Mouse (Mus musculus) limb, embryonic 11.5 days (tissue): Measurements from ENCODE around the gene Traf3ip1. TPM values are rescaled to one million over a fixed set of nuclear protein-coding genes. Genes with fewer than 3 reads are reported as not detected.

Experiments
- ATAC-seq: fragments of 200-750 bp; cut with Nextera tagmentation; 2 replicates; pipeline ENCODE4 v1.8.0; 2017; ENCODE audit warnings: low read depth; ENCODE audit not compliant: insufficient number of reproducible peaks, low FRiP score, low TSS enrichment
- DNase-seq: peaks from one replicate; pipeline ENCODE4 v3.0.0-alpha.2; 2015; ENCODE audit warnings: low spot score
- H3K27ac ChIP-seq: fragments of 300-500 bp; sonication (generic); replicated peaks from 2 replicates; pipeline ENCODE4 v1.5.1; 2014; ENCODE audit warnings: low read depth, mild to moderate bottlenecking, low read length
- H3K27me3 ChIP-seq: fragments of 300-500 bp; sonication (generic); 2 replicates; pipeline ENCODE4 v1.6.1; 2014; ENCODE audit warnings: mild to moderate bottlenecking, low read length, mixed read lengths; ENCODE audit not compliant: control insufficient read depth, insufficient read depth
- H3K36me3 ChIP-seq: fragments of 300-500 bp; sonication (generic); 2 replicates; pipeline ENCODE4 v1.6.1; 2014; ENCODE audit warnings: mild to moderate bottlenecking, low read length, moderate library complexity, mixed read lengths; ENCODE audit not compliant: control insufficient read depth, insufficient read depth
- H3K4me1 ChIP-seq: fragments of 300-500 bp; sonication (generic); 2 replicates; pipeline ENCODE4 v1.6.1; 2014; ENCODE audit warnings: low read length, mixed read lengths; ENCODE audit not compliant: control insufficient read depth, insufficient read depth
- H3K4me2 ChIP-seq: fragments of 300-500 bp; sonication (generic); 2 replicates; pipeline ENCODE4 v1.6.1; 2014; ENCODE audit warnings: low read depth, mild to moderate bottlenecking, moderate library complexity; ENCODE audit not compliant: severe bottlenecking
- H3K4me3 ChIP-seq: fragments of 300-500 bp; sonication (generic); 2 replicates; pipeline ENCODE4 v1.5.1; 2014; ENCODE audit warnings: low read depth, low read length
- H3K9ac ChIP-seq: fragments of 300-500 bp; sonication (generic); 2 replicates; pipeline ENCODE4 v1.6.1; 2014; ENCODE audit warnings: mild to moderate bottlenecking, low read length
- H3K9me3 ChIP-seq: fragments of 300-500 bp; sonication (generic); 2 replicates; pipeline ENCODE4 v1.6.1; 2016; ENCODE audit warnings: low read length; ENCODE audit not compliant: control insufficient read depth
- WGBS: fragments of 180-500 bp; shearing (Covaris S2); extraction: QIAGEN DNeasy Blood & Tissue Kit; methylation state at CpG from one replicate; pipeline ENCODE4 v1.1.7; 2014; 5-methylcytosine and 5-hydroxymethylcytosine counted together
- polyA plus RNA-seq: library from polyadenylated mRNA; unstranded; fragments of >200 nt; fragmentation: Nextera tagmentation; extraction: Ambion mirVana; gene quantifications from 2 replicates; pipeline ENCODE4 v1.2.1, GENCODE M21; 2014

Traf3ip1 gene
- polyA plus RNA-seq, 1 experiment from 2014 or later = 8.3 TPM

GRCm38 (mm10) chr1:91454366-91454765 lies 40.1 kb upstream of the Traf3ip1 start:
- Histone ChIP-seq H3K9ac (no peak overlapping the region), H3K9me3 (no peaks in the 10 kb centered on the region), H3K4me3 (no peak overlapping the region), H3K4me1 (peaks cover 10% of the 10 kb centered on the region), H3K27ac (no peak overlapping the region), H3K4me2 (no peak overlapping the region), H3K27me3 (no peaks in the 10 kb centered on the region), H3K36me3 (no peaks in the 10 kb centered on the region)
- WGBS = 90% methylated on average over 3 of the region's 3 CpGs
- ATAC-seq (no peak), DNase-seq (no peak)

- H3K27me3 ChIP-seq = no peaks in the 10 kb centered on the region
- DNase-seq (no peak), ATAC-seq (no peak)
- no peak overlapping the region for H3K27ac ChIP-seq
- no peak overlapping the region for H3K9ac ChIP-seq
- no peaks in the 10 kb centered on the region for H3K9me3 ChIP-seq
- no peak overlapping the region for H3K4me2 ChIP-seq
- peaks cover 10% of the 10 kb centered on the region for H3K4me1 ChIP-seq
- H3K4me3 ChIP-seq = no peak overlapping the region
- 92% methylated on average over 3 of the region's 3 CpGs for WGBS
- no peaks in the 10 kb centered on the region for H3K36me3 ChIP-seq
These were observed 39.5 kb upstream of the Traf3ip1 start for GRCm38 (mm10) chr1:91454927-91455326.

DNA sequence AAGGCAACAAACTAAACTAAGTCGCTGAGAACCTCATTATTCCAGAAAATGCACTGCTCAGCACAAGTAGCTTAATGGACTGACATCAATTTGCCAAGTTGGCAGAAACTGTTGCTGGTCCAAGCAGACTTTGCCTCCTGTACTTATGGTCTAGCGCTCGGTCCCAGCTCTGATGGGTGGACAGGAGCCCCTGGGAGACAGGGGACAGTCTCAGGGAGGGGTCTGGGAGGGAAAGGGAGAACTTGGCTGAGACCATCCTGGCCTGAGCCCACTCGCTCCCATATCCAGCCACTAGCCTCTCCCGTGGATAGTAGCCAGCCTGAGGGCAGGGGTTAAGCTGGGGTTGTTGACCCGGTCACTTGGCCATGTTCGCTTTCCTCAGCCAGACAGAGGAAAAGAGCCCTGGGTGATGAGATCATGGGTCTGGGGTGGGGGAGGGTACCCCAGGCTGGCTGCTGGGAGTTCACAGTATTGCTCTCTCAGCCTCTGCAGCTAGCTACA lies 38.7 kb upstream of the Traf3ip1 start:
- Histone ChIP-seq H3K9me3 (no peaks in the 10 kb centered on the region), H3K4me2 (no peak overlapping the region), H3K9ac (no peak overlapping the region), H3K4me1 (peaks cover 10% of the 10 kb centered on the region), H3K27me3 (no peaks in the 10 kb centered on the region), H3K27ac (no peak overlapping the region), H3K4me3 (no peak overlapping the region), H3K36me3 (no peaks in the 10 kb centered on the region)
- WGBS = 31% methylated on average over 7 of the region's 7 CpGs
- DNase-seq (peak; percentile 29), ATAC-seq (no peak)

- no peaks in the 10 kb centered on the region for H3K27me3 ChIP-seq
- H3K9me3 ChIP-seq = no peaks in the 10 kb centered on the region
- H3K4me1 ChIP-seq = peaks cover 10% of the 10 kb centered on the region
- H3K27ac ChIP-seq = no peak overlapping the region
- no peak for ATAC-seq
- H3K4me3 ChIP-seq = no peak overlapping the region
- H3K4me2 ChIP-seq = peak overlapping the region; percentile 13; the same call in 1 of the 2 replicates
- DNase-seq = peak; percentile 43
- no peaks in the 10 kb centered on the region for H3K36me3 ChIP-seq
- H3K9ac ChIP-seq = no peak overlapping the region
- 49% methylated on average over 11 of the region's 11 CpGs for whole genome bisulfite sequencing
These were observed 38.1 kb upstream of the Traf3ip1 start for GRCm38 (mm10) chr1:91456301-91456801.

DNA sequence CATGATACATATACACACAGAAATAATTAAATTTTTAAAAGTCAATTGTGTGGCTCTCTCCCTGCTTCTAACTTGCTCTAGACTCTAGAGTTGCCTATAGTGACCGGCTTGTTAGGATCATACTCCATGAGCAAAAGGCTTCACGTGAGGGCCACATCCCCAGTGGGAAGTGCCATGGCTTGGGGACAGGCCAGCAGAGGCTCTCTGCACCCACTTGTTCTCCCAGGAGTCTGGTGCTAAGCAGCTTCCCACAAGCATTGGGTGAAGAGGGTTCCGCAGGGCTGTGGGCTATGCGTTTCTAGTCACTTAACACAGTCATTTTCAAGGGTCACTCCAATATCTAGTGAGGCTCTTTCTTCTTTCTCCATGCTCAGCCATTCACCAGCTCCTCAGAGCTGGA lies 37.3 kb upstream of the Traf3ip1 start:
- no peak for DNase-seq
- H3K9ac ChIP-seq = no peak overlapping the region
- H3K4me3 ChIP-seq = no peak overlapping the region
- no peaks in the 10 kb centered on the region for H3K9me3 ChIP-seq
- no peak overlapping the region for H3K27ac ChIP-seq
- H3K4me2 ChIP-seq = no peak overlapping the region
- H3K4me1 ChIP-seq = peaks cover 10% of the 10 kb centered on the region
- 87% methylated on average over 4 of the region's 4 CpGs for WGBS
- H3K27me3 ChIP-seq = no peaks in the 10 kb centered on the region
- no peak for ATAC-seq
- no peaks in the 10 kb centered on the region for H3K36me3 ChIP-seq

GRCm38 (mm10) chr1:91457698-91458097 lies 36.7 kb upstream of the Traf3ip1 start:
- Histone ChIP-seq H3K27ac (no peak overlapping the region), H3K4me1 (peaks cover 10% of the 10 kb centered on the region), H3K36me3 (no peaks in the 10 kb centered on the region), H3K4me3 (no peak overlapping the region), H3K9me3 (no peaks in the 10 kb centered on the region), H3K4me2 (no peak overlapping the region), H3K9ac (no peak overlapping the region), H3K27me3 (no peaks in the 10 kb centered on the region)
- 61% methylated on average over 5 of the region's 5 CpGs for WGBS
- no peak for ATAC-seq
- DNase-seq = no peak

- peaks cover 10% of the 10 kb centered on the region for H3K4me1 ChIP-seq
- ATAC-seq = no peak; the same call in 1 of the 2 replicates
- H3K9me3 ChIP-seq = no peaks in the 10 kb centered on the region
- no peaks in the 10 kb centered on the region for H3K36me3 ChIP-seq
- 33% methylated on average over 8 of the region's 8 CpGs for WGBS
- peak; percentile 31 for DNase-seq
- peak overlapping the region; percentile 41 for H3K4me3 ChIP-seq
- peak overlapping the region; percentile 1; the same call in 1 of the 2 replicates for H3K9ac ChIP-seq
- no peaks in the 10 kb centered on the region for H3K27me3 ChIP-seq
- H3K4me2 ChIP-seq = peak overlapping the region; percentile 57
- H3K27ac ChIP-seq = no peak overlapping the region
These were observed 36.1 kb upstream of the Traf3ip1 start for GRCm38 (mm10) chr1:91458223-91458861.

- peak; percentile 96 for ATAC-seq
- DNase-seq = peak; percentile 100
- H3K4me2 ChIP-seq = peak within 1 kb of the TSS; percentile 57
- no peak within 1 kb of the TSS for H3K27ac ChIP-seq
- no peaks in the 10 kb centered on the region for H3K36me3 ChIP-seq
- WGBS = 0% methylated on average over 87 of the region's 91 CpGs
- peaks cover 10% of the 10 kb centered on the region for H3K4me1 ChIP-seq
- H3K9me3 ChIP-seq = no peaks in the 10 kb centered on the region
- H3K4me3 ChIP-seq = peak within 1 kb of the TSS; percentile 41
- H3K9ac ChIP-seq = peak within 1 kb of the TSS; percentile 9
- no peaks in the 10 kb centered on the region for H3K27me3 ChIP-seq
These were observed 35.2 kb upstream of the Traf3ip1 start, which contains the start of gene Per2 for GRCm38 (mm10) chr1:91459059-91459809. TSS of gene Per2 (minus strand) at chr1:91459324.
